Mouse (Mus musculus) erythroblast, embryonic 14.5 days (primary cell): ENCODE results near the gene Eaf1.

Experiments used
- GATA1 ChIP-seq: IDR thresholded peaks from 2 replicates; pipeline ENCODE4 v1.6.1; 2012; ENCODE audit warnings: low read length, inconsistent platforms, mixed read lengths
- TAL1 ChIP-seq: IDR thresholded peaks from 3 replicates; pipeline ENCODE4 v1.6.1; 2012; ENCODE audit warnings: low read length, inconsistent platforms, mixed read lengths

- TF ChIP-seq TAL1 (no peak), GATA1 (no peak)
These were observed 816 bp downstream of the Eaf1 start, which contains the start of gene Mettl6 for GRCm38 (mm10) chr14:31494975-31495455.
